Mouse (Mus musculus) gastrocnemius, postnatal 36 days (tissue): ENCODE results near the gene Sptbn2. TPM values are rescaled to one million over a fixed set of nuclear protein-coding genes. Genes with fewer than 3 reads are reported as not detected.
"Not testable (repeated sequence)": the region's sequence is repeated elsewhere in the genome, so short reads cannot be mapped to it uniquely, and the experiment has no call there.

Experiments used
- DNase-seq, 2 experiments: peaks; one replicate each; pipeline ENCODE4 v3.0.0; 2022
- intact Hi-C: fragments of 180-260 bp; cut with DNase I; formaldehyde crosslinking; loops from one replicate; pipeline ENCODE4 v1.15.1; 2025
- total RNA-seq, 2 experiments: library from RNA; stranded (reverse); gene quantifications; 2 replicates each; pipeline ENCODE4 v1.2.3; 2021

Sptbn2 gene
- total RNA-seq, 2 experiments from 2014 or later: 0.05 TPM; not detected in 1

GRCm38 (mm10) chr19:4760544-4760943 is 49.6 kb downstream of the Sptbn2 start:
- DNase-seq, intact Hi-C loops: not testable (repeated sequence)

GRCm38 (mm10) chr19:4762876-4763275 is 51.9 kb downstream of the Sptbn2 start:
- intact Hi-C loops: no loop called here
- no peak for DNase-seq

GRCm38 (mm10) chr19:4767507-4768148 is 56.7 kb downstream of the Sptbn2 start:
- DNase-seq: no peak
- intact Hi-C loops: no loop called here

GRCm38 (mm10) chr19:4772785-4773184 is 61.8 kb downstream of the Sptbn2 start:
- intact Hi-C loops: no loop called here
- no peak for DNase-seq

GRCm38 (mm10) chr19:4782891-4783290 is 71.9 kb downstream of the Sptbn2 start:
- intact Hi-C loops: no loop called here
- DNase-seq: no peak

- intact Hi-C loops: no loop called here
- no peak for DNase-seq
These were observed 74.2 kb downstream of the Sptbn2 start for GRCm38 (mm10) chr19:4785206-4785605.

- intact Hi-C loops: no loop called here
- no peak for DNase-seq
These were observed 75.3 kb downstream of the Sptbn2 start for GRCm38 (mm10) chr19:4786313-4786712.

GRCm38 (mm10) chr19:4793281-4793830 is 82.4 kb downstream of the Sptbn2 start:
- DNase-seq: no peak
- intact Hi-C loops: no loop called here

- intact Hi-C loops: no loop called here
- DNase-seq: peak; percentile 86 to 96
These were observed 83.0 kb downstream of the Sptbn2 start, which contains the start of gene Rbm4 for GRCm38 (mm10) chr19:4793831-4794422. TSS of gene Rbm4 (minus strand) at chr19:4793901.

GRCm38 (mm10) chr19:4795929-4796328 is 85.0 kb downstream of the Sptbn2 start:
- intact Hi-C loops: no loop called here
- DNase-seq: no peak

GRCm38 (mm10) chr19:4797846-4798245 is 86.9 kb downstream of the Sptbn2 start:
- no peak for DNase-seq
- intact Hi-C loops: no loop called here

- intact Hi-C loops: no loop called here
- DNase-seq: no peak
These were observed 88.1 kb downstream of the Sptbn2 start for GRCm38 (mm10) chr19:4799083-4799482.

Other genes with a start within 250 kb of the Sptbn2 start
- 1 to 10 TPM; 8.5 to 8.6 TPM for gene Syt12, start 233.7 kb upstream of the Sptbn2 start, total RNA-seq
- gene 2010003K11Rik, start 212.6 kb upstream of the Sptbn2 start, total RNA-seq: not detected
- 10 to 100 TPM; 62.5 to 63.4 TPM for gene Pcx, start 200.7 kb upstream of the Sptbn2 start, total RNA-seq
- gene Lrfn4, start 95.5 kb upstream of the Sptbn2 start, total RNA-seq: 1 to 10 TPM; 1.1 to 1.8 TPM
- gene Rce1, start 85.5 kb upstream of the Sptbn2 start, total RNA-seq: 1 to 10 TPM; 4.6 to 5.7 TPM
- under 1 TPM in 1 of 2 experiments, not detected in 1; 0.47 TPM for gene Gm960, start 12.5 kb upstream of the Sptbn2 start, total RNA-seq
- gene Rbm4b, start 45.3 kb downstream of the Sptbn2 start, total RNA-seq: 1 to 10 TPM; 1.6 to 1.8 TPM
- 10 to 100 TPM; 28.3 to 31.0 TPM for gene Rbm4, start 82.7 kb downstream of the Sptbn2 start, total RNA-seq
- 10 to 100 TPM in 1 of 2 experiments, 1 to 10 TPM in 1; 9.3 to 12.0 TPM for gene Gm21992, start 100.4 kb downstream of the Sptbn2 start, total RNA-seq
- 10 to 100 TPM in 1 of 2 experiments, 1 to 10 TPM in 1; 6.6 to 10.5 TPM for gene Rbm14, start 100.5 kb downstream of the Sptbn2 start, total RNA-seq
- 10 to 100 TPM; 19.9 to 24.5 TPM for gene Ccs, start 128.2 kb downstream of the Sptbn2 start, total RNA-seq
- gene Ccdc87, start 128.2 kb downstream of the Sptbn2 start, total RNA-seq: not detected
- gene Ctsf, start 144.0 kb downstream of the Sptbn2 start, total RNA-seq: 10 to 100 TPM; 26.6 to 33.4 TPM
- 1,000 to 10,000 TPM; 8,494 to 8,724 TPM for gene Actn3, start 166.7 kb downstream of the Sptbn2 start, total RNA-seq
- gene Zdhhc24, start 167.5 kb downstream of the Sptbn2 start, total RNA-seq: 1 to 10 TPM; 2.2 to 2.6 TPM
- 1 to 10 TPM; 1.6 to 2.4 TPM for gene Bbs1, start 195.5 kb downstream of the Sptbn2 start, total RNA-seq
- gene Dpp3, start 217.1 kb downstream of the Sptbn2 start, total RNA-seq: 10 to 100 TPM; 16.5 to 17.5 TPM
- 1 to 10 TPM; 1.3 to 1.4 TPM for gene Peli3, start 232.0 kb downstream of the Sptbn2 start, total RNA-seq